Mouse (Mus musculus) brain, embryonic 14.5 days (tissue): ENCODE measurements around the gene Alkbh1.

Experiments used
- CTCF ChIP-seq: fragments of 200-500 bp; IDR thresholded peaks from 2 replicates; pipeline ENCODE4 v1.5.1; 2012; ENCODE audit warnings: inconsistent platforms, mild to moderate bottlenecking, moderate library complexity, borderline replicate concordance; ENCODE audit not compliant: insufficient read depth, insufficient read length; ENCODE audit errors: extremely low read depth
- POLR2A ChIP-seq: fragments of 200-500 bp; IDR thresholded peaks from 2 replicates; pipeline ENCODE4 v1.6.1; 2012; ENCODE audit warnings: mild to moderate bottlenecking, inconsistent platforms, borderline replicate concordance; ENCODE audit not compliant: poor library complexity, insufficient read depth, insufficient read length, severe bottlenecking; ENCODE audit errors: extremely low read depth

GRCm38 (mm10) chr12:87410999-87411398 lies 32.8 kb downstream of the Alkbh1 start:
- no peak for TF ChIP-seq CTCF
- TF ChIP-seq POLR2A: no peak
